Mouse (Mus musculus): ENCODE data around the gene Plb1. TPM values are rescaled to one million over a fixed set of nuclear protein-coding genes. Genes with fewer than 3 reads are reported as not detected.

Plb1 gene
- total RNA-seq (2014; rRNA removed) (0.38 and 0.85 TPM in 2 replicates), polyA plus RNA-seq (2015; fragmentation: Nextera tagmentation; extraction: Ambion mirVana) (0.44 and 0.50 TPM in 2 replicates)

DNA sequence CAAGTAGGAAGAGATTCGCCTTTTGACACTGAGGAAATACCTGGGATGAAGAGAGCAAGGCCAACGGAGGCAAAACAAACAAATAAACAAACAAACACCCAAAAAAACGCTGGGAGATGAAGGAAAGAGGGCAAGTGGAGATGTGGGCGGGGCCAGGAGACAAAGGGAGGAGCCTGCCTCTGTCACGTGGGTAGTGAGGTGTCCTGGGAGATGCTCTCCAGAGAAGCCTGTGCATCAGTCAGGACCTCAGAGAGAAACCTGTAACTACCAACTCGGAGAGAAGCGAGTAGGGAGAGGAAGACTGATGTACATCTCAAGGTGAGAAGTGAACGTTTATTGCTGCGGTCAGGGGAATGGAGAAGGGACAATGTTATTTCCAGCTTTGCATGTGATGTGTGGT is at the start of gene Plb1:
Gene Plb1, plus strand, starts transcription at position 235 of the 400 bp plus-strand sequence.
- Histone ChIP-seq H3K27me3 (ENCODE audit: insufficient read depth, low read length) (no peaks in the 10 kb centered on the region), H3K36me3 (ENCODE audit: insufficient read depth) (no peaks in the 10 kb centered on the region), H3K27ac (ENCODE audit: low read depth, low read length) (no peak within 1 kb of the TSS), H3K9me3 (ENCODE audit: low read length) (no peaks in the 10 kb centered on the region), H3K4me3 (ENCODE audit: low read depth, low read length) (no peak within 1 kb of the TSS), H3K4me2 (ENCODE audit: low read depth) (no peak within 1 kb of the TSS), H3K4me1 (ENCODE audit: insufficient read depth) (no peaks in the 10 kb centered on the region), H3K9ac (no peak within 1 kb of the TSS)
- DNase-seq: no peak
- no peak for ATAC-seq
- TF ChIP-seq CTCF (IDR thresholded peaks at IDR 0.05; ENCODE audit: low read depth): no peak
- 78% methylated on average over 9 of the region's 9 CpGs for WGBS

DNA sequence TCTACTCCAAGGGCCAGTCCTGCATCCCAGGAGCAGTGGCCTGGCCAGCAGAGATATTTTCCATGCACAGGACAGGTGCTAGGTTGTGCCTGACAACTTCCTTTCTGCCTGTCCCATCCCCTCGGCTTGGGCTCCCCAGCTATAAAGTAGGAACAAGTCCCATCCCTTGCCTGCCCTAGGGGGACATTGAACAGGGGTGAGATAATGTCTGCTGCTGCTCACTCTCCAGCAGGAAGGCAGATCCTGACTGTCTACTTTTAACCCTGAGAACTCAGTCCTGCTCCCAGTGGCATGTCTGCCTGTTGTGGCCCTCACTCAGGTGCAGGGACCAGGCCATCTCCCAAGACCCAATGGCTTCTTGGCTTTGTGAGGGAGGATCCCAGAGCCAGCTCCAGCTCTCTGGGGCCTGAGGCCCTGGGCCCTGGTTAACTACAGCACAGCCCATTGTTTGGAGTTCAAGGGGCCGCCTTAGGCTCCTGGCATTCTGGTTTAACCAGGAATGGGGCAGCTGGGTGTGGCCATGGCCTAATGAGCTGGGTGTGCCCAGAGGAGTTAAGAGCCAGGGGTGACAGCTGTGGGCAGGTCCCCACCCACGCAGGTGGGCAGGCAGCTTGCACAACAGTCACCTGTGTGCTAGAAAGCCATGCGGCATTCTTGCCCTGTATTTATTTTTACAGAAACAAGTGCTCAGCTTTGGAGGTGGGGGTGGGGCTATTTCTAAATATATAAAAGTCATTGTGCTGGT is 49.5 kb upstream of the Plb1 start:
- Histone ChIP-seq H3K4me3 (ENCODE audit: low read depth, low read length) (no peak overlapping the region), H3K27ac (ENCODE audit: low read depth, low read length) (no peak overlapping the region), H3K9me3 (ENCODE audit: low read length) (no peaks in the 10 kb centered on the region), H3K4me1 (ENCODE audit: insufficient read depth) (no peaks in the 10 kb centered on the region), H3K4me2 (ENCODE audit: low read depth) (no peak overlapping the region), H3K27me3 (ENCODE audit: insufficient read depth, low read length) (no peaks in the 10 kb centered on the region), H3K9ac (no peak overlapping the region), H3K36me3 (ENCODE audit: insufficient read depth) (no peaks in the 10 kb centered on the region)
- ATAC-seq: no peak
- WGBS: 83% methylated on average over 4 of the region's 4 CpGs
- no peak for DNase-seq
- TF ChIP-seq CTCF (IDR thresholded peaks at IDR 0.05; ENCODE audit: low read depth): no peak

DNA sequence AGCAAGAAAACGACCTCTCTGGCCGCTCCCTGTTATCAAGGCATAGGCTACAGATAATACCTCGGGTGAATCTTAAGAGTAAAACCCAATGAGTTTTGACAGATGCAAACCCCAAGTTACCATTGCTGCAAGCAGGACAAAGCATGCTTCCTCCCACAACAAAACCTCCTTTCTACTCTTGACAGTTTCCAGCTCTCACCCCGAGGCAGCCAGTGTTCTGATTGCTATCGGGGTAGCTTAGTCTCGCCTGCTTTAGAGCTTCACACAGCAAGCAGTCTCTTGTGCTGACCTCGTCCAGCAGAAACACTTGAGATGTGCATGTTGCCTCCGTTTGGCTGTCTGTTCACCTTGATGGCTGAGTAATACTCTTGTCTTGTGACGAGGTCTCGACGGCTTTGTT is 44.8 kb upstream of the Plb1 start:
- Histone ChIP-seq H3K4me3 (ENCODE audit: low read depth, low read length) (no peak overlapping the region), H3K4me2 (ENCODE audit: low read depth) (no peak overlapping the region), H3K27ac (ENCODE audit: low read depth, low read length) (no peak overlapping the region), H3K9me3 (ENCODE audit: low read length) (no peaks in the 10 kb centered on the region), H3K4me1 (ENCODE audit: insufficient read depth) (no peaks in the 10 kb centered on the region), H3K36me3 (ENCODE audit: insufficient read depth) (no peaks in the 10 kb centered on the region), H3K9ac (no peak overlapping the region), H3K27me3 (ENCODE audit: insufficient read depth, low read length) (no peaks in the 10 kb centered on the region)
- 57% methylated on average over 11 of the region's 11 CpGs for WGBS
- no peak for TF ChIP-seq CTCF (IDR thresholded peaks at IDR 0.05; ENCODE audit: low read depth)
- no peak for ATAC-seq
- no peak for DNase-seq

DNA sequence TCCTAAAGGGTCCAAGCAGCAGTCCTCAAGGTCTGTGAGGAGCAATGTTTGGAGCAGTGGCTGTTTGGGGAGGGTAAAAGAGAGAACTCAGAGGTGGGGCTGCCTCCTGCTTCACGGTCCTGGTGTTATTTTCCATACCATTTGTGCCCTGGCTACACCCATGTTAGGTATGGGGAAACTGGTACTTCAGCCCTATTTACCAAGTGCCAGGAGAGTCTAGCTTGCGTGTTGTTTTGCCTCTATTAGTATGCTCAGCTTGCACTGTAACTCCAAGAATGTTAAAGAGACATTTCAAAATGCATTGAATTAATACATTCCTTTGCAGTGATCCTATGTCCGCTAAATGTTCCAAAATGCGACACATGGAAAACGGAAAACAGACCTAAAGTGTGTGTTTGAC is 41.2 kb upstream of the Plb1 start:
- no peaks in the 10 kb centered on the region for H3K9me3 ChIP-seq (ENCODE audit: low read length)
- H3K36me3 ChIP-seq (ENCODE audit: insufficient read depth): no peaks in the 10 kb centered on the region
- H3K27me3 ChIP-seq (ENCODE audit: insufficient read depth, low read length): no peaks in the 10 kb centered on the region
- no peak overlapping the region for H3K9ac ChIP-seq
- no peak overlapping the region for H3K27ac ChIP-seq (ENCODE audit: low read depth, low read length)
- H3K4me3 ChIP-seq (ENCODE audit: low read depth, low read length): no peak overlapping the region
- no peak for TF ChIP-seq CTCF (IDR thresholded peaks at IDR 0.05; ENCODE audit: low read depth)
- DNase-seq (no peak), ATAC-seq (no peak)
- WGBS: 67% methylated on average over 5 of the region's 5 CpGs
- no peak overlapping the region for H3K4me2 ChIP-seq (ENCODE audit: low read depth)
- H3K4me1 ChIP-seq (ENCODE audit: insufficient read depth): no peaks in the 10 kb centered on the region

DNA sequence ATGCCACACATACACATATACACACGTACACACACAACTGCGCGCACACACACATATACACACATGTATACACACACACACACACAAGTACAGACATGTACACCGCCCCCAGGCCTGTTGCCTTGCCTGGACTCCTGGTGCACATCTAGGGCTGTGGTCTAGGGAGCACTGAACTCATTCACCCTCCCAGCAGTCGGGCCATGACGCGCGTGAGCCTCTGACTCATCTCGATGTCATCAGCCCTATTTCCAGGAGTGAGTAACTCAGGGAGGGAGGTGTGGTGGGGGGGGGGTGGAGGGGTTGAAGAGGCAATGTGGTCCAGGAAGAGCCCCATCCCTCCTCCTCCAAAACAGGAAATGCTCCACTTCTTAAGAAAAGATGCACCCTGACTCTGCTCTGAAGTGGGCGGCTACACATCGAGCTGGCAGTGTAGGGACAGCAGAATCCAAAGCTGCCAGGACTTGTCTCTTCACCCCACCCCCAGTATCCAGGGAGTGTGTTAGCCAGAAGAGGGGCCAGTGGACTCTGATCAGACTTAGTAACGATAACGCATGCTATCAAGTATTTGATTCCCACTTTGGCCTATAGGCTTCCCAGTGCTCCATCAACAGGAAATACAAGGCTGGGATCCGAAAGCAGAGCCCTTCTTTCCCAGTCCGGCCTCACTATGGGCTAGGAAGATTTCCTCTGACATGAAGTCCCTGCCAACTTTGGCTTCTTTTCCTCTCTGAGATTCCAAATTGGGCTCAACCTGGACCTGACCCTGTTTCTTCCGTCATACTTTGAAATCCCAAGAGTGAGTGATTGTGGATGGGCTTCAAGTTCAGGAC is 40.3 kb upstream of the Plb1 start:
- no peaks in the 10 kb centered on the region for H3K4me1 ChIP-seq (ENCODE audit: insufficient read depth)
- H3K27me3 ChIP-seq (ENCODE audit: insufficient read depth, low read length): no peaks in the 10 kb centered on the region
- H3K4me3 ChIP-seq (ENCODE audit: low read depth, low read length): no peak overlapping the region
- ATAC-seq: no peak
- no peak overlapping the region for H3K4me2 ChIP-seq (ENCODE audit: low read depth)
- no peaks in the 10 kb centered on the region for H3K9me3 ChIP-seq (ENCODE audit: low read length)
- WGBS: 89% methylated on average over 16 of the region's 16 CpGs
- H3K27ac ChIP-seq (ENCODE audit: low read depth, low read length): no peak overlapping the region
- H3K36me3 ChIP-seq (ENCODE audit: insufficient read depth): no peaks in the 10 kb centered on the region
- TF ChIP-seq CTCF (IDR thresholded peaks at IDR 0.05; ENCODE audit: low read depth): no peak
- no peak for DNase-seq
- H3K9ac ChIP-seq: no peak overlapping the region

DNA sequence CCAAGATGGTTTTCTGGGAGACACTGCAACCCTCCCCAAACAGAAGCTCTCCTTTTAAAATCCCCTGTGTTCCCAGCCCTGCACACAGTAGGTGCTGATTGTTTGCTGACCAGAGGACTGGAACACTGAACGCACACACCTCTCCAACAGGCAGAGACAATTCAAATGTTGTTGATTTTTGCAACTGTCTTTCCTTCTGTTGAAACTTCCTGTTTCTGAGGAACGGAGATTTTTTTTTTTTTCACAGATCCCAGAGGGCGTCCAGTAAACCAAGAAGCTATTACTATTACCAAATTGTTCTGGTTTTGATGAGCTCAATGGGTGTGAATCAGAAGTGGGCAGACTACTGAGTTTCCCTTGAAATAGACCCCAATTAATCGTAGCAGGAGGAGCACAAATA is 38.3 kb upstream of the Plb1 start:
- Histone ChIP-seq H3K4me1 (ENCODE audit: insufficient read depth) (no peaks in the 10 kb centered on the region), H3K27me3 (ENCODE audit: insufficient read depth, low read length) (no peaks in the 10 kb centered on the region), H3K36me3 (ENCODE audit: insufficient read depth) (no peaks in the 10 kb centered on the region), H3K4me3 (ENCODE audit: low read depth, low read length) (no peak overlapping the region), H3K9me3 (ENCODE audit: low read length) (no peaks in the 10 kb centered on the region), H3K4me2 (ENCODE audit: low read depth) (no peak overlapping the region), H3K27ac (ENCODE audit: low read depth, low read length) (no peak overlapping the region), H3K9ac (no peak overlapping the region)
- ATAC-seq (no peak), DNase-seq (no peak)
- no peak for TF ChIP-seq CTCF (IDR thresholded peaks at IDR 0.05; ENCODE audit: low read depth)
- WGBS: 79% methylated on average over 4 of the region's 4 CpGs
